Mouse (Mus musculus) olfactory bulb, adult 2 months (tissue): Measurements from ENCODE around the gene Dnajc10.

Experiments
- CTCF ChIP-seq: fragments of 200-500 bp; IDR thresholded peaks from 2 replicates; pipeline ENCODE4 v1.5.1; 2012; ENCODE audit warnings: low read depth, mild to moderate bottlenecking, low read length, moderate library complexity; ENCODE audit not compliant: insufficient read depth
- POLR2A ChIP-seq: fragments of 200-500 bp; IDR thresholded peaks from 2 replicates; pipeline ENCODE4 v1.6.1; 2012; ENCODE audit warnings: mild to moderate bottlenecking, low read depth, low read length, moderate library complexity; ENCODE audit not compliant: insufficient read depth

- TF ChIP-seq CTCF: no peak
- no peak for TF ChIP-seq POLR2A
Observed at GRCm38 (mm10) chr2:80379848-80380247, 64.6 kb downstream of the Dnajc10 start.
